Mouse (Mus musculus): ENCODE measurements around the gene Snd1.

The Snd1 gene

GRCm38 (mm10) chr6:28822296-28822695, 347.4 kb downstream of the Snd1 start:
- DNase-seq: no peak

GRCm38 (mm10) chr6:28823375-28823774, 348.4 kb downstream of the Snd1 start:
- no peak for DNase-seq

GRCm38 (mm10) chr6:28823802-28824201, 348.9 kb downstream of the Snd1 start:
- no peak for DNase-seq

GRCm38 (mm10) chr6:28825894-28826293, 351.0 kb downstream of the Snd1 start:
- no peak for DNase-seq

GRCm38 (mm10) chr6:28826689-28827389, 351.9 kb downstream of the Snd1 start:
- no peak for DNase-seq

- no peak for DNase-seq
Measured at GRCm38 (mm10) chr6:28827565-28827964, 352.6 kb downstream of the Snd1 start.

GRCm38 (mm10) chr6:28828593-28828992, 353.7 kb downstream of the Snd1 start:
- DNase-seq: no peak

- no peak for DNase-seq
Measured at GRCm38 (mm10) chr6:28830306-28830705, 355.4 kb downstream of the Snd1 start.

- DNase-seq: no peak
Measured at GRCm38 (mm10) chr6:28831011-28831853, 356.3 kb downstream of the Snd1 start, which contains the start of gene Lrrc4. Gene Lrrc4 (minus strand): TSS chr6:28831747.

GRCm38 (mm10) chr6:28831854-28832750, 357.2 kb downstream of the Snd1 start:
- no peak for DNase-seq

- no peak for DNase-seq
Measured at GRCm38 (mm10) chr6:28832751-28833291, 357.9 kb downstream of the Snd1 start.

GRCm38 (mm10) chr6:28833380-28833822, 358.5 kb downstream of the Snd1 start:
- DNase-seq: no peak

- no peak for DNase-seq
Measured at GRCm38 (mm10) chr6:28834046-28834445, 359.1 kb downstream of the Snd1 start.

GRCm38 (mm10) chr6:28836600-28836999, 361.7 kb downstream of the Snd1 start:
- DNase-seq: no peak

GRCm38 (mm10) chr6:28841569-28841968, 366.6 kb downstream of the Snd1 start:
- no peak for DNase-seq

GRCm38 (mm10) chr6:28842375-28843276, 367.7 kb downstream of the Snd1 start:
- DNase-seq: no peak

- DNase-seq: no peak
Measured at GRCm38 (mm10) chr6:28845610-28846009, 370.7 kb downstream of the Snd1 start.

- DNase-seq: no peak
Measured at GRCm38 (mm10) chr6:28847616-28848015, 372.7 kb downstream of the Snd1 start.

- DNase-seq: no peak
Measured at GRCm38 (mm10) chr6:28848285-28848794, 373.4 kb downstream of the Snd1 start.

- DNase-seq: no peak
Measured at GRCm38 (mm10) chr6:28848891-28849290, 374.0 kb downstream of the Snd1 start.

- no peak for DNase-seq
Measured at GRCm38 (mm10) chr6:28849317-28849716, 374.4 kb downstream of the Snd1 start.

Measured in thymus, adult 18-20 months (tissue).